Mouse (Mus musculus) spleen, embryonic (tissue): Measurements from ENCODE around the gene Gm21897.
"Not testable (repeated sequence)": the region's sequence is repeated elsewhere in the genome, so short reads cannot be mapped to it uniquely, and the experiment has no call there.

Experiments used
- CTCF ChIA-PET: fragments of 350-600 bp; sonication (Branson Sonifier 250); formaldehyde crosslinking; loops from one replicate; lab custom pipeline; 2022; lab: Charles Lee

The Gm21897 gene

GRCm38 (mm10) chr16:15317158-15317557 lies at the start of gene Gm21897:
Gene Gm21897 (plus strand): TSS chr16:15317458.
- CTCF ChIA-PET, result not testable (repeated sequence)

- CTCF ChIA-PET, result no interaction called here
Measured at GRCm38 (mm10) chr16:15272291-15272690, 45.0 kb upstream of the Gm21897 start.

- CTCF ChIA-PET, result no interaction called here
Measured at GRCm38 (mm10) chr16:15277461-15277860, 39.8 kb upstream of the Gm21897 start.

- CTCF ChIA-PET, result no interaction called here
Measured at GRCm38 (mm10) chr16:15293041-15293440, 24.2 kb upstream of the Gm21897 start.

- CTCF ChIA-PET, result no interaction called here
Measured at GRCm38 (mm10) chr16:15294289-15294688, 23.0 kb upstream of the Gm21897 start.

- CTCF ChIA-PET, result no interaction called here
Measured at GRCm38 (mm10) chr16:15294911-15295659, 22.2 kb upstream of the Gm21897 start.

GRCm38 (mm10) chr16:15334526-15334925 lies 17.3 kb downstream of the Gm21897 start:
- CTCF ChIA-PET, result no interaction called here

- CTCF ChIA-PET, result no interaction called here
Measured at GRCm38 (mm10) chr16:15339051-15339450, 21.8 kb downstream of the Gm21897 start.

- CTCF ChIA-PET, result no interaction called here
Measured at GRCm38 (mm10) chr16:15346045-15346444, 28.8 kb downstream of the Gm21897 start.

- CTCF ChIA-PET, result no interaction called here
Measured at GRCm38 (mm10) chr16:15349381-15349780, 32.1 kb downstream of the Gm21897 start.

GRCm38 (mm10) chr16:15351301-15351700 lies 34.0 kb downstream of the Gm21897 start:
- CTCF ChIA-PET, result no interaction called here

- CTCF ChIA-PET, result no interaction called here
Measured at GRCm38 (mm10) chr16:15352320-15352719, 35.1 kb downstream of the Gm21897 start.

GRCm38 (mm10) chr16:15354901-15355300 lies 37.6 kb downstream of the Gm21897 start:
- CTCF ChIA-PET, result no interaction called here

- CTCF ChIA-PET, result no interaction called here
Measured at GRCm38 (mm10) chr16:15355339-15355738, 38.1 kb downstream of the Gm21897 start.

- CTCF ChIA-PET, result no interaction called here
Measured at GRCm38 (mm10) chr16:15357766-15358165, 40.5 kb downstream of the Gm21897 start.

GRCm38 (mm10) chr16:15359110-15359782 lies 42.0 kb downstream of the Gm21897 start:
- CTCF ChIA-PET, result no interaction called here

GRCm38 (mm10) chr16:15360825-15361224 lies 43.6 kb downstream of the Gm21897 start:
- CTCF ChIA-PET, result no interaction called here
